Mouse (Mus musculus): Measurements from ENCODE around the gene Hmgb4.

- TF ChIP-seq POLR2A (IDR thresholded peaks at IDR 0.05; ENCODE audit: insufficient read depth, low read depth, low read length) (no peak), CTCF (IDR thresholded peaks at IDR 0.05; ENCODE audit: insufficient read depth, low read depth, low read length) (no peak)
Observed at GRCm38 (mm10) chr4:128306011-128306410, 45.3 kb upstream of the Hmgb4 start.

All from olfactory bulb, adult 2 months (tissue).